Mouse (Mus musculus) hematopoietic multipotent progenitor cell, adult 10-12 weeks (in vitro differentiated cells): Measurements from ENCODE around the gene Vmn1r67. TPM values are rescaled to one million over a fixed set of nuclear protein-coding genes. Genes with fewer than 3 reads are reported as not detected.

Source experiments
- polyA plus RNA-seq: library from polyadenylated mRNA; stranded (reverse); fragments of >175 nt; gene quantifications from 2 replicates; pipeline ENCODE4 v1.2.3, GENCODE M21; 2012; ENCODE audit warnings: low replicate concordance

The Vmn1r67 gene
- not detected in 2 replicates for polyA plus RNA-seq

GRCm38 (mm10) chr7:10443031-10443430 lies at the start of gene Vmn1r67:
TSS of gene Vmn1r67 (plus strand) at chr7:10443331.

GRCm38 (mm10) chr7:10494786-10495521 lies 51.8 kb downstream of the Vmn1r67 start, which contains the start of gene Zik1:
TSS of gene Zik1 (minus strand) at chr7:10495394.

Other genes with a start within 250 kb of the Vmn1r67 start
- not detected in 2 replicates for gene Vmn1r66, start 165.3 kb upstream of the Vmn1r67 start, polyA plus RNA-seq
- gene Zik1, start 52.1 kb downstream of the Vmn1r67 start, polyA plus RNA-seq = 0.07 and 0.08 TPM in 2 replicates
- gene Vmn1r68, start 115.2 kb downstream of the Vmn1r67 start, polyA plus RNA-seq = 0.02 TPM in 1 of 2 replicates, not detected in the other
- gene Vmn1r69, start 170.3 kb downstream of the Vmn1r67 start, polyA plus RNA-seq = not detected in 2 replicates
- gene Vmn1r70, start 188.2 kb downstream of the Vmn1r67 start, polyA plus RNA-seq = not detected in 2 replicates
- not detected in 2 replicates for gene Nlrp4b, start 244.5 kb downstream of the Vmn1r67 start, polyA plus RNA-seq